Mouse (Mus musculus) embryonic facial prominence, embryonic 14.5 days (tissue): ENCODE data around the gene AI182371. TPM values are rescaled to one million over a fixed set of nuclear protein-coding genes. Genes with fewer than 3 reads are reported as not detected.

Experiments
- ATAC-seq: fragments of 200-750 bp; cut with Nextera tagmentation; 2 replicates; pipeline ENCODE4 v1.8.0; 2017; ENCODE audit warnings: low read depth, moderate number of reproducible peaks, moderate TSS enrichment
- DNase-seq: peaks from one replicate; pipeline ENCODE4 v3.0.0-alpha.2; 2015; ENCODE audit warnings: low spot score
- H3K27ac ChIP-seq: fragments of 300-500 bp; sonication (generic); replicated peaks from 2 replicates; pipeline ENCODE4 v1.5.1; 2014; ENCODE audit warnings: low read depth, mild to moderate bottlenecking, low read length, moderate library complexity
- H3K27me3 ChIP-seq: fragments of 300-500 bp; sonication (generic); replicated peaks from 2 replicates; pipeline ENCODE4 v1.6.1; 2014; ENCODE audit warnings: low read length; ENCODE audit not compliant: control insufficient read depth, insufficient read depth
- H3K36me3 ChIP-seq: fragments of 300-500 bp; sonication (generic); 2 replicates; pipeline ENCODE4 v1.6.1; 2014; ENCODE audit warnings: low read length, mixed read lengths; ENCODE audit not compliant: control insufficient read depth, insufficient read depth
- H3K4me1 ChIP-seq: fragments of 300-500 bp; sonication (generic); 2 replicates; pipeline ENCODE4 v1.6.1; 2014; ENCODE audit warnings: antibody characterized with exemption, low read length; ENCODE audit not compliant: control insufficient read depth, insufficient read depth
- H3K4me2 ChIP-seq: fragments of 300-500 bp; sonication (generic); 2 replicates; pipeline ENCODE4 v1.6.1; 2014; ENCODE audit warnings: low read depth, mild to moderate bottlenecking, low read length, moderate library complexity, mixed read lengths
- H3K4me3 ChIP-seq: fragments of 300-500 bp; sonication (generic); 2 replicates; pipeline ENCODE4 v1.5.1; 2014; ENCODE audit warnings: low read depth, mild to moderate bottlenecking, low read length
- H3K9ac ChIP-seq: fragments of 300-500 bp; sonication (generic); 2 replicates; pipeline ENCODE4 v1.6.1; 2014; ENCODE audit warnings: low read depth, mild to moderate bottlenecking, low read length, moderate library complexity, mixed read lengths
- H3K9me3 ChIP-seq: fragments of 300-500 bp; sonication (generic); 2 replicates; pipeline ENCODE4 v1.6.1; 2016; ENCODE audit warnings: low read length; ENCODE audit not compliant: control insufficient read depth
- WGBS: fragments of 180-500 bp; shearing (Covaris S2); extraction: QIAGEN DNeasy Blood & Tissue Kit; methylation state at CpG from one replicate; pipeline ENCODE4 v1.1.7; 2014; 5-methylcytosine and 5-hydroxymethylcytosine counted together
- polyA plus RNA-seq: library from polyadenylated mRNA; unstranded; fragments of >200 nt; fragmentation: Nextera tagmentation; extraction: Ambion mirVana; gene quantifications from 2 replicates; pipeline ENCODE4 v1.2.1, GENCODE M21; 2014

Gene AI182371
- polyA plus RNA-seq, 1 experiment from 2014 or later = 0.46 TPM

DNA sequence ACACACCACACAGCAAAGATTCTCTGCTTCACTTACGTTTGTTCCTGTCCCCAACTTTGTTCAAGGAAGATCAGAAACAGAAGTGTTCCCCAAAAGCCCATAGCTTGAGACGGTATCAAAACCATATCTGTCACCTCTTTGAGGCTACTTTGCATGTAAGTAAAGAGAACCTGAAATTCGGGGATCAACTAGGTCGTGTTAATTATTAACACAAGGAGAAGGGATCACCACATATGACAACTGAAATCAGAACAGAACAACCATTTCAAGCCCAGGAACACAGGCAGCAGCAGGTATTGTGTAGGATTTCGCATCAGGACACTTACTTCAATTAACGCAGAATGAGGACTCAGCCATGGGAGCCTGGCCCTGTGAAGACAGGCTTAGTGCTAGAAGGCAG is 814 bp downstream of the AI182371 start:
- Histone ChIP-seq H3K9me3 (no peaks in the 10 kb centered on the region), H3K4me3 (no peak overlapping the region), H3K4me2 (no peak overlapping the region), H3K27me3 (no peaks in the 10 kb centered on the region), H3K4me1 (no peaks in the 10 kb centered on the region), H3K36me3 (no peaks in the 10 kb centered on the region), H3K27ac (no peak overlapping the region), H3K9ac (no peak overlapping the region)
- 81% methylated on average over 6 of the region's 6 CpGs for WGBS
- no peak for DNase-seq
- ATAC-seq = no peak

- DNase-seq = no peak
- Histone ChIP-seq H3K4me3 (no peak overlapping the region), H3K9ac (no peak overlapping the region), H3K27ac (no peak overlapping the region), H3K27me3 (no peaks in the 10 kb centered on the region), H3K4me1 (no peaks in the 10 kb centered on the region), H3K36me3 (no peaks in the 10 kb centered on the region), H3K4me2 (no peak overlapping the region), H3K9me3 (no peaks in the 10 kb centered on the region)
- 70% methylated on average over 4 of the region's 4 CpGs for WGBS
- no peak for ATAC-seq
Observed at GRCm38 (mm10) chr2:35087418-35087817, 13.9 kb downstream of the AI182371 start.

DNA sequence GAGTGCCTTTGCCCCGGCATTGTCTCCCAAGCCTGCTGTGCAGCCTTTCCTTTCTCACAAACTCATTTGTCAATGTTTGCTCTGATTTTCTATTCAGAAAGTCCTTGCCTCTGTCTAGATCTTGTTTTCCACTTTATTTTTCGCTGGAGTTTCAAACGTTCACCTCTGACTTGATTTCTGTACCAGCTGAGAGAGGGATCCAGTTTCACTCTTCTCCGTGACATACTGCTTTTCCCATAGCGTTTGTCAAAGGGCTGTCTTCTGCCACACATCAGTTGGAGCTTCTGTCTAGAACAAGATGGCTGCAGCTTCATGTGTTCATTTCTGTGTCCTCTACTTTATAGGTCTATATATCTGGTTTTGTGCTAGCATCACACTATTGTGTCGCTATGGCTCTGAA is 22.2 kb downstream of the AI182371 start:
- no peaks in the 10 kb centered on the region for H3K9me3 ChIP-seq
- no peak overlapping the region for H3K9ac ChIP-seq
- H3K36me3 ChIP-seq = no peaks in the 10 kb centered on the region
- WGBS = 59% methylated on average over 6 of the region's 6 CpGs
- no peak overlapping the region for H3K4me2 ChIP-seq
- H3K27me3 ChIP-seq = no peaks in the 10 kb centered on the region
- H3K4me1 ChIP-seq = no peaks in the 10 kb centered on the region
- ATAC-seq (no peak), DNase-seq (no peak)
- no peak overlapping the region for H3K27ac ChIP-seq
- H3K4me3 ChIP-seq = no peak overlapping the region

- WGBS = 95% methylated on average over 3 of the region's 3 CpGs
- ATAC-seq = no peak
- no peak for DNase-seq
- H3K4me2 ChIP-seq = no peak overlapping the region
- no peak overlapping the region for H3K27ac ChIP-seq
- H3K9me3 ChIP-seq = no peaks in the 10 kb centered on the region
- H3K27me3 ChIP-seq = no peaks in the 10 kb centered on the region
- no peak overlapping the region for H3K4me3 ChIP-seq
- no peak overlapping the region for H3K9ac ChIP-seq
- no peaks in the 10 kb centered on the region for H3K4me1 ChIP-seq
- no peaks in the 10 kb centered on the region for H3K36me3 ChIP-seq
Observed at GRCm38 (mm10) chr2:35074328-35074727, 27.0 kb downstream of the AI182371 start.

GRCm38 (mm10) chr2:35072547-35072946 is 28.8 kb downstream of the AI182371 start:
- H3K9ac ChIP-seq = no peak overlapping the region
- 65% methylated on average over 2 of the region's 2 CpGs for WGBS
- no peak for ATAC-seq
- no peak overlapping the region for H3K27ac ChIP-seq
- no peaks in the 10 kb centered on the region for H3K27me3 ChIP-seq
- no peaks in the 10 kb centered on the region for H3K4me1 ChIP-seq
- no peak overlapping the region for H3K4me3 ChIP-seq
- no peak for DNase-seq
- no peak overlapping the region for H3K4me2 ChIP-seq
- no peaks in the 10 kb centered on the region for H3K9me3 ChIP-seq
- H3K36me3 ChIP-seq = no peaks in the 10 kb centered on the region

- ATAC-seq (no peak), DNase-seq (no peak)
- H3K9ac ChIP-seq = no peak overlapping the region
- H3K9me3 ChIP-seq = no peaks in the 10 kb centered on the region
- no peak overlapping the region for H3K4me3 ChIP-seq
- H3K4me2 ChIP-seq = no peak overlapping the region
- no peak overlapping the region for H3K27ac ChIP-seq
- H3K27me3 ChIP-seq = no peaks in the 10 kb centered on the region
- no peaks in the 10 kb centered on the region for H3K36me3 ChIP-seq
- H3K4me1 ChIP-seq = no peaks in the 10 kb centered on the region
- 59% methylated on average over 4 of the region's 4 CpGs for WGBS
Observed at GRCm38 (mm10) chr2:35070275-35070674, 31.1 kb downstream of the AI182371 start.

DNA sequence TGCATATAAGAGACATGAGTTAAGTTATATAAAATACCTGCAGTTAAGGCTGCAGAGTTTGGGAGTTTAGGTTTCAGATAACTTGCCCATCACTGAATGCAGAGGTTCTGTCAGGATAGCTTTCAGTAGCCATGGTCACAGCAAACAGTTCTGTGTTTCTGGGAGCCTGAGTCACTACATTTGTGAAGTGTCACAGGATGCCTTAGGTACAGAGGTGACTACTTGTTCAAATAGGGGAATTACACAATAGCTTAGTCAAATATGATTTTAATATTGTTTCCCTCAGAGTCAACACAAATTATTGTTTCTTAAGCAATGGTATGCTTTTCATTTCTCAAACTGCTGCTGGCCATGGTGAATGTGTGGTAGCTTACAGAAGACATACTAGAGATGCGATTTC is 32.2 kb downstream of the AI182371 start:
- no peak overlapping the region for H3K4me2 ChIP-seq
- no peaks in the 10 kb centered on the region for H3K4me1 ChIP-seq
- H3K27ac ChIP-seq = no peak overlapping the region
- ATAC-seq = no peak
- no peaks in the 10 kb centered on the region for H3K36me3 ChIP-seq
- H3K27me3 ChIP-seq = no peaks in the 10 kb centered on the region
- no peak overlapping the region for H3K9ac ChIP-seq
- H3K4me3 ChIP-seq = no peak overlapping the region
- DNase-seq = no peak
- H3K9me3 ChIP-seq = no peaks in the 10 kb centered on the region
- WGBS = 92% methylated on average over 1 of the region's 1 CpGs

GRCm38 (mm10) chr2:35067117-35067516 is 34.2 kb downstream of the AI182371 start:
- Histone ChIP-seq H3K4me3 (no peak overlapping the region), H3K9ac (no peak overlapping the region), H3K4me1 (no peaks in the 10 kb centered on the region), H3K27ac (no peak overlapping the region), H3K27me3 (no peaks in the 10 kb centered on the region), H3K36me3 (no peaks in the 10 kb centered on the region), H3K9me3 (no peaks in the 10 kb centered on the region), H3K4me2 (no peak overlapping the region)
- DNase-seq = no peak
- WGBS = 86% methylated on average over 11 of the region's 11 CpGs
- no peak for ATAC-seq

- DNase-seq = no peak
- WGBS = 86% methylated on average over 13 of the region's 13 CpGs
Observed at GRCm38 (mm10) chr2:35066525-35067082, 34.7 kb downstream of the AI182371 start.

More at GRCm38 (mm10) chr2:35066525-35067082, 34.7 kb downstream of the AI182371 start:
- Histone ChIP-seq H3K9me3 (no peaks in the 10 kb centered on the region), H3K4me1 (no peaks in the 10 kb centered on the region), H3K4me3 (no peak overlapping the region), H3K4me2 (no peak overlapping the region), H3K9ac (no peak overlapping the region), H3K27ac (no peak overlapping the region), H3K36me3 (no peaks in the 10 kb centered on the region), H3K27me3 (no peaks in the 10 kb centered on the region)
- ATAC-seq = no peak
